Mouse (Mus musculus) forebrain, embryonic 11.5 days (tissue): Measurements from ENCODE around the gene Polr1a. TPM values are rescaled to one million over a fixed set of nuclear protein-coding genes. Genes with fewer than 3 reads are reported as not detected.

Experiments used
- ATAC-seq: fragments of 200-750 bp; cut with Nextera tagmentation; replicated peaks from 2 replicates; pipeline ENCODE4 v1.8.0; 2017; ENCODE audit warnings: moderate TSS enrichment; ENCODE audit not compliant: low FRiP score
- DNase-seq: peaks from one replicate; pipeline ENCODE4 v3.0.0-alpha.2; 2017; ENCODE audit warnings: low spot score
- H3K27ac ChIP-seq: fragments of 300-500 bp; sonication (generic); 2 replicates; pipeline ENCODE4 v1.5.1; 2014; ENCODE audit warnings: low read depth, low read length
- H3K27me3 ChIP-seq: fragments of 300-500 bp; sonication (generic); 2 replicates; pipeline ENCODE4 v1.6.1; 2014; ENCODE audit warnings: mild to moderate bottlenecking, low read length, mixed read lengths; ENCODE audit not compliant: control insufficient read depth, insufficient read depth
- H3K36me3 ChIP-seq: fragments of 300-500 bp; sonication (generic); 2 replicates; pipeline ENCODE4 v1.6.1; 2014; ENCODE audit warnings: mild to moderate bottlenecking, low read length, moderate library complexity, mixed read lengths; ENCODE audit not compliant: control insufficient read depth, insufficient read depth
- H3K4me1 ChIP-seq: fragments of 300-500 bp; sonication (generic); replicated peaks from 2 replicates; pipeline ENCODE4 v1.6.1; 2014; ENCODE audit warnings: low read length, mixed read lengths; ENCODE audit not compliant: control insufficient read depth, insufficient read depth
- H3K4me2 ChIP-seq: fragments of 300-500 bp; sonication (generic); 2 replicates; pipeline ENCODE4 v1.6.1; 2014; ENCODE audit warnings: low read depth, mild to moderate bottlenecking, low read length, moderate library complexity, mixed read lengths; ENCODE audit not compliant: severe bottlenecking
- H3K4me3 ChIP-seq: fragments of 300-500 bp; sonication (generic); 2 replicates; pipeline ENCODE4 v1.5.1; 2014; ENCODE audit warnings: low read depth, low read length
- H3K9ac ChIP-seq: fragments of 300-500 bp; sonication (generic); 2 replicates; pipeline ENCODE4 v1.6.1; 2014; ENCODE audit warnings: low read length
- H3K9me3 ChIP-seq: fragments of 300-500 bp; sonication (generic); 2 replicates; pipeline ENCODE4 v1.6.1; 2016; ENCODE audit warnings: low read length, mixed read lengths; ENCODE audit not compliant: control insufficient read depth
- WGBS: fragments of 180-500 bp; shearing (Covaris S2); extraction: QIAGEN DNeasy Blood & Tissue Kit; methylation state at CpG from one replicate; pipeline ENCODE4 v1.1.7; 2014; 5-methylcytosine and 5-hydroxymethylcytosine counted together
- polyA plus RNA-seq: library from polyadenylated mRNA; unstranded; fragments of >200 nt; fragmentation: Nextera tagmentation; extraction: Ambion mirVana; gene quantifications from 2 replicates; pipeline ENCODE4 v1.2.1, GENCODE M21; 2014

Gene Polr1a
- polyA plus RNA-seq, 1 experiment from 2014 or later = 38.5 TPM

GRCm38 (mm10) chr6:71995081-71995480 lies 86.2 kb downstream of the Polr1a start:
- Histone ChIP-seq H3K4me2 (no peak overlapping the region), H3K4me3 (no peak overlapping the region), H3K27me3 (no peaks in the 10 kb centered on the region), H3K9me3 (no peaks in the 10 kb centered on the region), H3K9ac (no peak overlapping the region), H3K4me1 (peaks cover 3% of the 10 kb centered on the region; the same call in 1 of the 2 replicates), H3K36me3 (no peaks in the 10 kb centered on the region), H3K27ac (no peak overlapping the region)
- WGBS = 92% methylated on average over 3 of the region's 3 CpGs
- ATAC-seq = no peak
- no peak for DNase-seq

GRCm38 (mm10) chr6:71997215-71997614 lies 88.4 kb downstream of the Polr1a start:
- Histone ChIP-seq H3K4me2 (no peak overlapping the region), H3K4me3 (no peak overlapping the region), H3K27me3 (no peaks in the 10 kb centered on the region), H3K9ac (no peak overlapping the region), H3K27ac (no peak overlapping the region), H3K36me3 (no peaks in the 10 kb centered on the region), H3K9me3 (no peaks in the 10 kb centered on the region), H3K4me1 (no peaks in the 10 kb centered on the region)
- ATAC-seq (no peak), DNase-seq (no peak)
- WGBS = 92% methylated on average over 1 of the region's 1 CpGs

- Histone ChIP-seq H3K4me3 (no peak overlapping the region), H3K9ac (no peak overlapping the region)
Measured at GRCm38 (mm10) chr6:71999917-72000512, 91.2 kb downstream of the Polr1a start.

GRCm38 (mm10) chr6:72001220-72001777 lies 92.4 kb downstream of the Polr1a start:
- Histone ChIP-seq H3K36me3 (no peaks in the 10 kb centered on the region), H3K27me3 (no peaks in the 10 kb centered on the region), H3K4me2 (no peak overlapping the region), H3K9me3 (no peaks in the 10 kb centered on the region), H3K9ac (no peak overlapping the region), H3K4me1 (no peaks in the 10 kb centered on the region), H3K4me3 (no peak overlapping the region), H3K27ac (no peak overlapping the region)
- no peak for ATAC-seq
- DNase-seq = no peak
- WGBS = 95% methylated on average over 5 of the region's 5 CpGs

More at GRCm38 (mm10) chr6:71999917-72000512, 91.2 kb downstream of the Polr1a start:
- DNase-seq (no peak), ATAC-seq (no peak)
- no peak overlapping the region for H3K27ac ChIP-seq
- no peaks in the 10 kb centered on the region for H3K9me3 ChIP-seq
- no peak overlapping the region for H3K4me2 ChIP-seq
- no peaks in the 10 kb centered on the region for H3K36me3 ChIP-seq
- WGBS = 87% methylated on average over 11 of the region's 11 CpGs
- no peaks in the 10 kb centered on the region for H3K4me1 ChIP-seq
- no peaks in the 10 kb centered on the region for H3K27me3 ChIP-seq

GRCm38 (mm10) chr6:72007411-72008212 lies 98.8 kb downstream of the Polr1a start:
- Histone ChIP-seq H3K4me3 (no peak overlapping the region), H3K4me1 (no peaks in the 10 kb centered on the region), H3K27ac (no peak overlapping the region), H3K27me3 (no peaks in the 10 kb centered on the region), H3K4me2 (no peak overlapping the region), H3K36me3 (no peaks in the 10 kb centered on the region), H3K9ac (no peak overlapping the region), H3K9me3 (no peaks in the 10 kb centered on the region)
- DNase-seq (no peak), ATAC-seq (no peak)
- 78% methylated on average over 3 of the region's 3 CpGs for WGBS

- Histone ChIP-seq H3K4me2 (no peak overlapping the region), H3K27ac (no peak overlapping the region), H3K9ac (no peak overlapping the region), H3K27me3 (no peaks in the 10 kb centered on the region), H3K36me3 (no peaks in the 10 kb centered on the region), H3K4me1 (no peaks in the 10 kb centered on the region), H3K9me3 (no peaks in the 10 kb centered on the region), H3K4me3 (no peak overlapping the region)
- 95% methylated on average over 4 of the region's 4 CpGs for WGBS
- DNase-seq = no peak
- ATAC-seq = no peak
Measured at GRCm38 (mm10) chr6:72008213-72008655, 99.4 kb downstream of the Polr1a start.

GRCm38 (mm10) chr6:72009454-72009853 lies 100.6 kb downstream of the Polr1a start:
- H3K9ac ChIP-seq = no peak overlapping the region
- 96% methylated on average over 1 of the region's 1 CpGs for WGBS
- no peaks in the 10 kb centered on the region for H3K9me3 ChIP-seq
- H3K4me3 ChIP-seq = no peak overlapping the region
- no peaks in the 10 kb centered on the region for H3K36me3 ChIP-seq
- H3K4me1 ChIP-seq = no peaks in the 10 kb centered on the region
- no peak for ATAC-seq
- H3K27ac ChIP-seq = no peak overlapping the region
- H3K4me2 ChIP-seq = no peak overlapping the region
- no peaks in the 10 kb centered on the region for H3K27me3 ChIP-seq
- DNase-seq = no peak

GRCm38 (mm10) chr6:72014033-72014432 lies 105.2 kb downstream of the Polr1a start:
- no peak overlapping the region for H3K4me2 ChIP-seq
- H3K4me3 ChIP-seq = no peak overlapping the region
- ATAC-seq (no peak), DNase-seq (no peak)
- no peaks in the 10 kb centered on the region for H3K4me1 ChIP-seq
- no peaks in the 10 kb centered on the region for H3K27me3 ChIP-seq
- H3K27ac ChIP-seq = no peak overlapping the region
- 52% methylated on average over 4 of the region's 4 CpGs for WGBS
- no peaks in the 10 kb centered on the region for H3K9me3 ChIP-seq
- H3K9ac ChIP-seq = no peak overlapping the region
- no peaks in the 10 kb centered on the region for H3K36me3 ChIP-seq
